Mouse (Mus musculus) heart, embryonic 16.5 days (tissue): ENCODE results near the gene Sec24b. TPM values are rescaled to one million over a fixed set of nuclear protein-coding genes. Genes with fewer than 3 reads are reported as not detected.

Source experiments
- ATAC-seq: fragments of 200-750 bp; cut with Nextera tagmentation; replicated peaks from 2 replicates; pipeline ENCODE4 v1.8.0; 2017; ENCODE audit warnings: moderate number of reproducible peaks; ENCODE audit not compliant: insufficient read depth, low FRiP score; ENCODE audit errors: extremely low read depth
- H3K27ac ChIP-seq: fragments of 300-500 bp; sonication (generic); 2 replicates; pipeline ENCODE4 v1.5.1; 2014; ENCODE audit warnings: mild to moderate bottlenecking, low read length, control low read depth, moderate library complexity
- H3K27me3 ChIP-seq: fragments of 300-500 bp; sonication (generic); 2 replicates; pipeline ENCODE4 v1.6.1; 2014; ENCODE audit warnings: low read length, mixed read lengths; ENCODE audit not compliant: control insufficient read depth, insufficient read depth
- H3K36me3 ChIP-seq: fragments of 300-500 bp; sonication (generic); 2 replicates; pipeline ENCODE4 v1.6.1; 2014; ENCODE audit not compliant: control insufficient read depth, insufficient read depth
- H3K4me1 ChIP-seq: fragments of 300-500 bp; sonication (generic); 2 replicates; pipeline ENCODE4 v1.6.1; 2014; ENCODE audit warnings: low read length, mixed read lengths; ENCODE audit not compliant: control insufficient read depth, insufficient read depth
- H3K4me2 ChIP-seq: fragments of 300-500 bp; sonication (generic); 2 replicates; pipeline ENCODE4 v1.6.1; 2014; ENCODE audit warnings: low read depth, mild to moderate bottlenecking, control low read depth, low read length
- H3K4me3 ChIP-seq: fragments of 300-500 bp; sonication (generic); 2 replicates; pipeline ENCODE4 v1.5.1; 2014; ENCODE audit warnings: mild to moderate bottlenecking, control low read depth, low read length
- H3K9ac ChIP-seq: fragments of 300-500 bp; sonication (generic); 2 replicates; pipeline ENCODE4 v1.6.1; 2014; ENCODE audit warnings: low read length, control low read depth
- H3K9me3 ChIP-seq: fragments of 300-500 bp; sonication (generic); replicated peaks from 2 replicates; pipeline ENCODE4 v1.6.1; 2016; ENCODE audit warnings: low read length; ENCODE audit not compliant: control insufficient read depth
- WGBS: fragments of 180-500 bp; shearing (Covaris S2); extraction: QIAGEN DNeasy Blood & Tissue Kit; methylation state at CpG from one replicate; pipeline ENCODE4 v1.1.7; 2014; 5-methylcytosine and 5-hydroxymethylcytosine counted together
- polyA plus RNA-seq: library from polyadenylated mRNA; unstranded; fragments of >200 nt; fragmentation: Nextera tagmentation; extraction: Ambion mirVana; gene quantifications from 2 replicates; pipeline ENCODE4 v1.2.1, GENCODE M21; 2015

The Sec24b gene
- polyA plus RNA-seq, 1 experiment from 2014 or later: 25.8 TPM

- Histone ChIP-seq H3K4me3 (no peak overlapping the region), H3K4me1 (no peaks in the 10 kb centered on the region), H3K27me3 (no peaks in the 10 kb centered on the region), H3K27ac (no peak overlapping the region), H3K4me2 (no peak overlapping the region), H3K9ac (no peak overlapping the region), H3K9me3 (no peaks in the 10 kb centered on the region), H3K36me3 (peaks cover 62% of the 10 kb centered on the region)
- WGBS: 83% methylated on average over 3 of the region's 3 CpGs
- no peak for ATAC-seq
These were observed 64.0 kb downstream of the Sec24b start for GRCm38 (mm10) chr3:129997324-129997723.

GRCm38 (mm10) chr3:129987297-129987696, 74.1 kb downstream of the Sec24b start:
- no peak for ATAC-seq
- Histone ChIP-seq H3K27me3 (no peaks in the 10 kb centered on the region), H3K4me3 (no peak overlapping the region), H3K9me3 (0 out of 2 replicates have a peak, but pooled peaks cover 3% of the 10 kb centered on the region), H3K9ac (no peak overlapping the region), H3K4me1 (no peaks in the 10 kb centered on the region), H3K4me2 (no peak overlapping the region), H3K36me3 (peaks cover 86% of the 10 kb centered on the region), H3K27ac (no peak overlapping the region)
- WGBS: 89% methylated on average over 13 of the region's 13 CpGs

- Histone ChIP-seq H3K9me3 (0 out of 2 replicates have a peak, but pooled peaks cover 3% of the 10 kb centered on the region), H3K4me3 (no peak overlapping the region), H3K4me2 (no peak overlapping the region), H3K27ac (no peak overlapping the region), H3K4me1 (no peaks in the 10 kb centered on the region), H3K27me3 (no peaks in the 10 kb centered on the region), H3K9ac (no peak overlapping the region), H3K36me3 (peaks cover 75% of the 10 kb centered on the region)
- ATAC-seq: no peak
- 94% methylated on average over 4 of the region's 4 CpGs for WGBS
These were observed 76.0 kb downstream of the Sec24b start for GRCm38 (mm10) chr3:129985335-129985734.

DNA sequence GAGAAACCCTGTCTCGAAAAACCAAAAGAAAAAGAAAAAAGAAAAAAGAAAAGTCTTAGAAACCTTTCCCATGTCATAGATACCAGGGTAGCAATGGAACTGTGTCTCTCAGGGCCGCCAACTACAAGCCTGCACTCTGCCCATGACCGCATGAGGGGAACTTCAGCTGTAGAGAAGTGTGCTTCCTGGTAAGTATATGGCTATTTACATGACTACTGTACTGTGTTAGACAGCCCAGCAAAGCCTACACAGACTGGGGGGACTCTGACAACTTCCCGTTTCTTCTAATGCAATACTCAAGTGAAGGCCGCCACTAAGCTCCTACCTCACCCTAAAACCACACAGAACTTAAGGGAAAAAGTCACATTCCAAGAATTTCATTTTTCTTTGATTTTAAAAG, 76.6 kb downstream of the Sec24b start:
- WGBS: 90% methylated on average over 5 of the region's 5 CpGs
- Histone ChIP-seq H3K4me2 (no peak overlapping the region), H3K36me3 (peaks cover 70% of the 10 kb centered on the region), H3K27ac (no peak overlapping the region), H3K9me3 (0 out of 2 replicates have a peak, but pooled peaks cover 3% of the 10 kb centered on the region), H3K27me3 (no peaks in the 10 kb centered on the region), H3K4me1 (no peaks in the 10 kb centered on the region), H3K4me3 (no peak overlapping the region), H3K9ac (no peak overlapping the region)
- no peak for ATAC-seq

DNA sequence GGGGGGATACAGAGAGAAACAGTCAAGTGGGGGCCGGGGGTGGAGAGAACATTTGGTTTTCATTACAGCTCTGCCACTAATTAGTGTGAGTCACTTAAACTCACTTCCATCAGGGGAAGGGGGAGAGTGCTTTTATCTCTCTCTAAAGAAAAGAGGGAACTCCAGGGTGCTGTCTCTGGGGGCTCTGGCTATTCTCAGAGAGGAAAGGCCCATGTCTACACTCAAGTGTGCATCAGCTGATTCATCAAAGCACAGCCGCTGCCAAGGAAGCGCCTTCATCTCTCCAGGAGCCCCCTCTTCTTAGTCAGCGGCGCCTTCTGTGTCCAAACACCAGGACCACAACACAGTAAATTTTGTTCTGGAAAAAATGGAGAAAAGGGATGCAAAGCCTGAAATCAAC, 79.1 kb downstream of the Sec24b start:
- H3K36me3 ChIP-seq: peaks cover 45% of the 10 kb centered on the region
- 47% methylated on average over 5 of the region's 5 CpGs for WGBS
- H3K9me3 ChIP-seq: 0 out of 2 replicates have a peak, but pooled peaks cover 3% of the 10 kb centered on the region

DNA sequence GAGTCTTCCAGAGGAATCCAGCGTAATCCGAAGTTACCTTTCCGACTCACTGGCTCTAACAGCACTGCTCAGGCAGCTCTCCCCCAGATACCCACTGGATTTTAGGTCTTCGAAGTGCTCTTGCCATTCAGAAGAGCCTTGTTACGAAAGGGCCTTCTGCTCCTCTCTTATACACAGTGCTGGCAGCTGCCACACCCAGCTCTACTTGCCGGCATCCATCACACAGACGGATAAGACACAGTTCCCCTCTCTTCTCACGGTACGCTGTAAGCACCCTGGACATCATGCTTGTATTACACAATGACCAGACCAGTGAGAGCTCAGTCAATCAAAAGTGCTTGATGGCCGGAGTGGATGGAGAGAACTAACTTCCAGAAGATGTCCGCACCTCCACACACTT, 79.6 kb downstream of the Sec24b start:
- Histone ChIP-seq H3K9ac (no peak overlapping the region), H3K4me2 (no peak overlapping the region), H3K4me3 (no peak overlapping the region), H3K27ac (no peak overlapping the region), H3K9me3 (0 out of 2 replicates have a peak, but pooled peaks cover 3% of the 10 kb centered on the region), H3K27me3 (no peaks in the 10 kb centered on the region), H3K36me3 (peaks cover 40% of the 10 kb centered on the region), H3K4me1 (no peaks in the 10 kb centered on the region)
- no peak for ATAC-seq
- 69% methylated on average over 11 of the region's 11 CpGs for WGBS

More for the DNA sequence above, 79.1 kb downstream of the Sec24b start:
- Histone ChIP-seq H3K9ac (no peak overlapping the region), H3K4me1 (no peaks in the 10 kb centered on the region), H3K4me3 (no peak overlapping the region), H3K27ac (no peak overlapping the region), H3K4me2 (no peak overlapping the region), H3K27me3 (no peaks in the 10 kb centered on the region)
- no peak for ATAC-seq

DNA sequence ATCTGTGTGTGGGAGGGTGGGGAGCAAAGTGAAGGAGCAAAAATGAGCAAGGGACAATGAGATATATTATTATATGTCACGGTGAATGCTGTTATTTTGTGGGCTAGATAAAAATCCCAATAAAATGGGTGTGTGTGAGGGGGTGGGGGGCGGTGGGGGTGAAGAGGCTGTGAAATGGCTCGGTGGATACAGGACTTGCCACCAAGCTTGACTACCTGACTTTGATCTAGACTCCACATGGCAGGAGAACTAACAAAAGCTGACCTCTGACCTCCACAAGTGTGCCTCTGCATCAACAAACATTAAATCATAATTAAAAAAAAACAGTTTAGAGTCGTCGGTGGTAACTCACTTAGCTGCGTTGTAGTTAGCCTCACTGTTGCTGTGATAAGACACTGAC, 81.8 kb downstream of the Sec24b start:
- H3K4me1 ChIP-seq: no peaks in the 10 kb centered on the region
- no peak overlapping the region for H3K4me2 ChIP-seq
- no peaks in the 10 kb centered on the region for H3K9me3 ChIP-seq
- no peaks in the 10 kb centered on the region for H3K27me3 ChIP-seq
- ATAC-seq: no peak
- no peak overlapping the region for H3K4me3 ChIP-seq
- H3K9ac ChIP-seq: no peak overlapping the region
- H3K36me3 ChIP-seq: peaks cover 21% of the 10 kb centered on the region
- H3K27ac ChIP-seq: no peak overlapping the region
- 37% methylated on average over 6 of the region's 6 CpGs for WGBS

- Histone ChIP-seq H3K9ac (no peak overlapping the region), H3K9me3 (no peaks in the 10 kb centered on the region), H3K27ac (no peak overlapping the region), H3K27me3 (no peaks in the 10 kb centered on the region), H3K4me3 (no peak overlapping the region), H3K4me2 (no peak overlapping the region), H3K36me3 (peaks cover 16% of the 10 kb centered on the region), H3K4me1 (no peaks in the 10 kb centered on the region)
- ATAC-seq: no peak
- 86% methylated on average over 9 of the region's 9 CpGs for WGBS
These were observed 82.6 kb downstream of the Sec24b start for GRCm38 (mm10) chr3:129978716-129979115.

- H3K36me3 ChIP-seq: peaks cover under 1% of the 10 kb centered on the region
- H3K27ac ChIP-seq: no peak overlapping the region
- H3K27me3 ChIP-seq: 0 out of 2 replicates have a peak, but pooled peaks cover 2% of the 10 kb centered on the region
- H3K9ac ChIP-seq: no peak overlapping the region
- ATAC-seq: no peak
- no peaks in the 10 kb centered on the region for H3K4me1 ChIP-seq
- 70% methylated on average over 5 of the region's 5 CpGs for WGBS
- no peaks in the 10 kb centered on the region for H3K9me3 ChIP-seq
- H3K4me2 ChIP-seq: no peak overlapping the region
- H3K4me3 ChIP-seq: no peak overlapping the region
These were observed 85.0 kb downstream of the Sec24b start for GRCm38 (mm10) chr3:129976317-129976716.
